Mouse (Mus musculus): ENCODE results near the gene Pex6.
A peak's percentile ranks its signal among the peaks of the same experiment; 100 is the strongest.

DNA sequence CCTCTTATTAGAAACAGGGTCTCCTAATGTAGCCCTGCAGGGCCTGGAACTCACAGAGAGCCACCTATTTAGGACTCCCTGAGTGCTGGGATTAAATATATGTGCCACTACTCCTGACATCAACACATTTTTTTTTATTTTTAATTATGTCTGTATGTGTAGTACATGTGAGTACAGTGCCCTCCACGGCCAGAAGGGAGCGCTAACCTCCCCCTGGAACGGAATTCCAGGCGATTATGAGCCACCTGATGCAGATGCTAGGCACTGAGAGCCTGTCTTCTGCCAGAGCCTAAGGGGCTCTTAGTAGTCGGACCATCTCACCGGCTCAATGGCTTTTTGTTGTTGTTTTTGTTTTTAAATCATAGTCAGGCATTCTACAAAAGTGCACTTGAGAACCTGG is 16.8 kb downstream of the Pex6 start:
- TF ChIP-seq CTCF (IDR thresholded peaks at IDR 0.05; ENCODE audit: low read depth) = peak; percentile 58
- TF ChIP-seq EP300 (IDR thresholded peaks at IDR 0.05; ENCODE audit: low read depth) = no peak
